Mouse (Mus musculus): ENCODE measurements around the gene Igdcc3.

GRCm38 (mm10) chr9:65154692-65155455 lies 13.9 kb downstream of the Igdcc3 start:
- TF ChIP-seq CTCF (IDR thresholded peaks at IDR 0.05; ENCODE audit: insufficient read depth, low read length) (no peak), POLR2A (IDR thresholded peaks at IDR 0.05; ENCODE audit: borderline replicate concordance, extremely low read depth, low read depth, low read length) (no peak)
